ENCODE assay signal across 12 mouse cellular contexts in the genomic region with DNA sequence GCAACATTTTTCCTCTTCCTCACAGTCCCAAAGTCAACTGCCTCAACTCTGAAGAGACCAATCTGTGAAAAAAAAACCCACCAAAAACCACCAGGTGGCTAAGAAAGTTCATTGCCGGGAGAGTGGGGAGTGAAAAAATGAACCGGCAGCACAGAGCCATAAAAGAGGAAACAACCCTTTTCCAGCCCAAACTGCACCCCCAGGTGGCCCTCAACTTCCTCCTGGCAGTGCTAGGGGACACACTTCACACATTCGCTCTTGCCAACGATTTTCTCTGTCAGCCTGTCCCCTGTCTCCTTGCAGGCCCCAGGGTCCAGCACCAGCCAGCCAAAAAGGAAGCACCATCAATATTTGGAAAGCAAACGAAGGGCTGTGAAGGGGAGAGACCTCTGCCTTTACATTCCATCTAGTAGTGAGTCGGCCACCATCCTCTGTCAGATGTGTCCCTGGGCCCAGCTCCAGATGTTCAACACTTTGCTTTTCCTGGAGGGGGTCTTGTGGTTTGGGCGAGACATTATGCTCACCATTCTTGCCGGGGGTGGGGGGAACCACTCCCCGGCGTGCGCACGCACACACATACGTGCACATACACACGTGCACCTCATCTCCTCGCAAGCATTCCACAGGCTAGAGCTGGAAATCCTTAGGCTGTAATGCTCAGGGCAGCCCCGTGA. TPM values are rescaled to one million over a fixed set of nuclear protein-coding genes. Genes with fewer than 3 reads are reported as not detected.
DNase-seq lines count a peak whose midpoint lies in the region; ATAC-seq and TF ChIP-seq lines count a peak whose summit lies in the region.
"Had no signal": no experiment of that assay in that cellular context is flagged by ENCODE, and none has a peak within 500 bp of the region (broad histone marks: within the 10 kb centered on the region; RNA-seq: fewer than 3 reads in every experiment).

No protein-coding gene starts in this region.

- no peaks in the 10 kb centered on the region for H3K36me3 ChIP-seq in CH12.LX (replicated peaks in 1 of 2; ENCODE audit: control insufficient read depth in 1 of 2, insufficient read depth in 1 of 2, low read length in 1 of 2)
- H3K36me3 ChIP-seq in hindbrain, embryonic 13.5 days = 0 out of 2 replicates have a peak, but pooled peaks cover 1% of the 10 kb centered on the region
- no peaks in the 10 kb centered on the region for H3K36me3 ChIP-seq in midbrain, embryonic 16.5 days (ENCODE audit: control insufficient read depth, insufficient read depth, low read length)
- H3K36me3 ChIP-seq: heart, embryonic 13.5 days had no signal

- no peak for ATAC-seq in hindbrain, embryonic 13.5 days (ENCODE audit: low FRiP score)
- ATAC-seq in midbrain, embryonic 16.5 days = no peak

- no peak overlapping the region for H3K9ac ChIP-seq in CH12.LX (ENCODE audit: insufficient read depth, low read depth)
- H3K9ac ChIP-seq in hindbrain, embryonic 13.5 days = peak overlapping the region; percentile 98
- H3K9ac ChIP-seq in midbrain, embryonic 16.5 days (ENCODE audit: low read depth, low read length) = peak overlapping the region; percentile 95; the same call in 1 of the 2 replicates
- H3K9ac ChIP-seq: embryonic facial prominence, embryonic 12.5 days; heart, embryonic 13.5 days had no signal

- H3K79me2 ChIP-seq in CH12.LX (replicated peaks; ENCODE audit: control insufficient read depth, extremely low read depth, insufficient read depth, poor library complexity, severe bottlenecking) = no peaks in the 10 kb centered on the region

- in situ Hi-C loops in CH12.LX (cut with MboI; ENCODE audit: low pct_ligation_motif_present, low pct_unique_long_range_greater_than_20kb, low sequenced_read_pairs) = no loop called here

- peaks cover 0 to 21% of the 10 kb centered on the region in 2 experiments; a peak in 2 of 4 replicates for H3K4me1 ChIP-seq in CH12.LX (ENCODE audit: control insufficient read depth in 1 of 2, insufficient read depth in 2 of 2)
- peaks cover 85% of the 10 kb centered on the region for H3K4me1 ChIP-seq in hindbrain, embryonic 13.5 days (replicated peaks)
- peaks cover 62% of the 10 kb centered on the region for H3K4me1 ChIP-seq in midbrain, embryonic 16.5 days (ENCODE audit: control insufficient read depth, insufficient read depth, low read length)

- no peak for TF ChIP-seq EP300 in CH12.LX (IDR thresholded peaks at IDR 0.05; ENCODE audit: low read length)

- dilution Hi-C loops in CH12.LX (cut with MboI; ENCODE audit: extremely low pct_ligation_motif_present, extremely low pct_unique_long_range_greater_than_20kb, low sequenced_read_pairs) = no loop called here

- DNase-seq in cerebellum, postnatal 25 days = peak; percentile 65
- DNase-seq in cerebellum, postnatal 14 days = no peak
- DNase-seq in CH12.LX (ENCODE audit: extremely low read depth) = peak; percentile 41
- DNase-seq in kidney, adult 9 months = no peak
- DNase-seq in embryo, embryonic 11 days = no peak
- DNase-seq in heart, adult 9 months (ENCODE audit: low spot score in 2 of 2) = no peak
- DNase-seq: adrenal gland, postnatal 14 days had no signal

- 76% methylated on average over 16 of the region's 16 CpGs for WGBS in hindbrain, embryonic 13.5 days
- 70% methylated on average over 16 of the region's 16 CpGs for WGBS in midbrain, embryonic 16.5 days

- peak in 1 of 2 experiments; percentile 24; a peak in 2 of 4 replicates for TF ChIP-seq CTCF in CH12.LX (conservative IDR thresholded peaks at IDR 0.05 in 1 of 2, IDR thresholded peaks at IDR 0.05 in 1 of 2; ENCODE audit: low read depth in 2 of 2, low read length in 2 of 2)

- H3K27me3 ChIP-seq in CH12.LX (replicated peaks) = peaks cover 66% of the 10 kb centered on the region
- no peaks in the 10 kb centered on the region for H3K27me3 ChIP-seq in hindbrain, embryonic 13.5 days
- H3K27me3 ChIP-seq in midbrain, embryonic 16.5 days (ENCODE audit: control insufficient read depth, insufficient read depth, low read depth, low read length) = no peaks in the 10 kb centered on the region
- H3K27me3 ChIP-seq: embryonic facial prominence, embryonic 12.5 days had no signal

- H3K4me2 ChIP-seq in CH12.LX (ENCODE audit: insufficient read depth, low read depth, poor library complexity, severe bottlenecking) = no peak overlapping the region
- H3K4me2 ChIP-seq in hindbrain, embryonic 13.5 days = peak overlapping the region; percentile 91
- H3K4me2 ChIP-seq in midbrain, embryonic 16.5 days (ENCODE audit: low read length) = peak overlapping the region; percentile 97

- TF ChIP-seq RAD21 in CH12.LX (IDR thresholded peaks at IDR 0.05; ENCODE audit: low read depth, low read length) = no peak; the same call in 1 of the 2 replicates

- no peak for TF ChIP-seq POLR2A in CH12.LX (IDR thresholded peaks at IDR 0.05; ENCODE audit: low read depth, low read length)

- peaks cover 7% of the 10 kb centered on the region for H3K9me3 ChIP-seq in CH12.LX (replicated peaks; ENCODE audit: low read length)
- H3K9me3 ChIP-seq in hindbrain, embryonic 13.5 days = no peaks in the 10 kb centered on the region
- no peaks in the 10 kb centered on the region for H3K9me3 ChIP-seq in midbrain, embryonic 16.5 days (replicated peaks; ENCODE audit: control insufficient read depth, low read length, poor library complexity, severe bottlenecking)
- H3K9me3 ChIP-seq: embryonic facial prominence, embryonic 12.5 days; heart, embryonic 13.5 days had no signal

- H3K4me3 ChIP-seq in CH12.LX (replicated peaks in 1 of 3; ENCODE audit: low read depth in 2 of 3, low read length in 2 of 3, poor library complexity in 1 of 3) = no peak overlapping the region
- H3K4me3 ChIP-seq in hindbrain, embryonic 13.5 days = peak overlapping the region; percentile 96; the same call in 1 of the 2 replicates
- no peak overlapping the region for H3K4me3 ChIP-seq in midbrain, embryonic 16.5 days (ENCODE audit: low read depth, low read length)
- H3K4me3 ChIP-seq: embryonic facial prominence, embryonic 12.5 days; heart, embryonic 13.5 days had no signal

- no peak overlapping the region for H3K27ac ChIP-seq in CH12.LX (ENCODE audit: insufficient read depth, low read depth)
- no peak overlapping the region for H3K27ac ChIP-seq in hindbrain, embryonic 13.5 days
- H3K27ac ChIP-seq in midbrain, embryonic 16.5 days (ENCODE audit: low read length) = no peak overlapping the region
- H3K27ac ChIP-seq: embryonic facial prominence, embryonic 12.5 days; heart, embryonic 13.5 days had no signal

TF ChIP-seq in CH12.LX, 34 proteins besides CTCF, POLR2A, EP300 and RAD21:
- TF ChIP-seq TCF12 (IDR thresholded peaks at IDR 0.05; ENCODE audit: low read depth, low read length) = peak; percentile 12; the same call in 1 of the 2 replicates
- no peak for TF ChIP-seq MAFK (IDR thresholded peaks at IDR 0.05; ENCODE audit: insufficient replicate concordance, low read length)
- peak; percentile 50; the same call in 1 of the 2 replicates for TF ChIP-seq ZNF384 (IDR thresholded peaks at IDR 0.05; ENCODE audit: low read depth, low read length)
TF ChIP-seq in CH12.LX: peak in this region for 2.

RNA-seq across cellular contexts. Expression of gene Ephb2, which starts 3.1 kb away (rescaled TPM):
- 0.04 and 0.08 TPM in 2 replicates for total RNA-seq in CH12.LX (2012; rRNA removed)
- not detected in 2 replicates for total RNA-seq in CH12.LX (2014; rRNA removed)
- polyA plus RNA-seq in CH12.LX (2012; ENCODE audit: insufficient read length, low read depth) = 0.14 TPM in 1 of 2 replicates, not detected in the other
- 14.9 and 16.5 TPM in 2 replicates for polyA plus RNA-seq in hindbrain, embryonic 13.5 days (2015; fragmentation: Nextera tagmentation; extraction: Ambion mirVana)
- polyA plus RNA-seq in midbrain, embryonic 16.5 days (2015; fragmentation: Nextera tagmentation; extraction: Ambion mirVana) = 13.1 and 17.5 TPM in 2 replicates
- total RNA-seq: neutrophil, adult 5-6 weeks had no signal

RNA-seq across cellular contexts. Expression of gene C1qb, which starts 53.3 kb away (rescaled TPM):
- total RNA-seq in CH12.LX (2012; rRNA removed) (not detected in 2 replicates), CH12.LX (2014; rRNA removed) (not detected in 2 replicates)
- polyA plus RNA-seq in CH12.LX (2012; ENCODE audit: insufficient read length, low read depth) = not detected in 2 replicates
- 37.9 and 48.5 TPM in 2 replicates for polyA plus RNA-seq in hindbrain, embryonic 13.5 days (2015; fragmentation: Nextera tagmentation; extraction: Ambion mirVana)
- 29.3 and 40.8 TPM in 2 replicates for polyA plus RNA-seq in midbrain, embryonic 16.5 days (2015; fragmentation: Nextera tagmentation; extraction: Ambion mirVana)
- total RNA-seq: neutrophil, adult 5-6 weeks had no signal

Comparison
In these comparisons a context has a peak if more than half of its experiments do, and no peak if none do; other contexts are left out.
1. DNase-seq: peak in cerebellum, postnatal 25 days (2 of 2) and CH12.LX (single experiment); none in cerebellum, postnatal 14 days (0 of 2), kidney, adult 9 months (single experiment), embryo, embryonic 11 days (single experiment) and heart, adult 9 months (0 of 2).
2. RNA of gene Ephb2, which starts 3.1 kb away (polyA plus RNA-seq): 14.9 to 16.5 TPM in hindbrain, embryonic 13.5 days and 13.1 to 17.5 TPM in midbrain, embryonic 16.5 days; 0.14 TPM in CH12.LX; every median in the first group is over 10 times any median in the second.
3. RNA of gene C1qb, which starts 53.3 kb away (polyA plus RNA-seq): 37.9 to 48.5 TPM in hindbrain, embryonic 13.5 days and 29.3 to 40.8 TPM in midbrain, embryonic 16.5 days; not detected in CH12.LX; every median in the first group is over 10 times any median in the second.